Mouse (Mus musculus) liver (tissue): ENCODE data around the gene Plch2.

Experiments used
- DNase-seq: peaks from one replicate; pipeline ENCODE4 v3.0.0-alpha.2; 2020; ENCODE audit warnings: mixed read lengths

The Plch2 gene

GRCm38 (mm10) chr4:154952461-154953241, 103.9 kb downstream of the Plch2 start:
- no peak for DNase-seq

- no peak for DNase-seq
These were observed 107.0 kb downstream of the Plch2 start for GRCm38 (mm10) chr4:154949589-154949982.

- no peak for DNase-seq
These were observed 107.5 kb downstream of the Plch2 start for GRCm38 (mm10) chr4:154948940-154949588.

GRCm38 (mm10) chr4:154948066-154948939, 108.3 kb downstream of the Plch2 start:
- DNase-seq, result no peak

- peak; percentile 63 for DNase-seq
These were observed 110.3 kb downstream of the Plch2 start for GRCm38 (mm10) chr4:154946319-154946718.

GRCm38 (mm10) chr4:154944121-154944590, 112.4 kb downstream of the Plch2 start:
- DNase-seq, result peak; percentile 85

- DNase-seq, result no peak
These were observed 113.1 kb downstream of the Plch2 start for GRCm38 (mm10) chr4:154943323-154944039.

GRCm38 (mm10) chr4:154942632-154943322, 113.8 kb downstream of the Plch2 start:
- DNase-seq, result no peak

- DNase-seq, result no peak
These were observed 114.8 kb downstream of the Plch2 start for GRCm38 (mm10) chr4:154941831-154942230.

GRCm38 (mm10) chr4:154940156-154940555, 116.4 kb downstream of the Plch2 start:
- no peak for DNase-seq

- no peak for DNase-seq
These were observed 118.8 kb downstream of the Plch2 start for GRCm38 (mm10) chr4:154937746-154938145.

- no peak for DNase-seq
These were observed 119.9 kb downstream of the Plch2 start for GRCm38 (mm10) chr4:154936542-154937255.

- DNase-seq, result peak; percentile 45
These were observed 120.8 kb downstream of the Plch2 start for GRCm38 (mm10) chr4:154935788-154936187.

GRCm38 (mm10) chr4:154934800-154935199, 121.8 kb downstream of the Plch2 start:
- DNase-seq, result no peak

- DNase-seq, result no peak
These were observed 123.2 kb downstream of the Plch2 start for GRCm38 (mm10) chr4:154933306-154933907.
